Mouse (Mus musculus) frontal cortex, postnatal 10 days (tissue): Measurements from ENCODE around the gene Gm49510.

ENCODE experiments used
- DNase-seq, 2 experiments: peaks; one replicate each; pipeline ENCODE4 v3.0.0; 2022; ENCODE audit warnings: low spot score in 2 of 2, mixed read lengths in 1 of 2

Gm49510 gene

GRCm38 (mm10) chr15:78899409-78899739, at the start of gene Gm49510:
TSS of gene Gm49510 (plus strand) at chr15:78899667.
- DNase-seq, result no peak

GRCm38 (mm10) chr15:78850059-78850824, 49.2 kb upstream of the Gm49510 start:
- DNase-seq, result no peak

- no peak for DNase-seq
Observed at GRCm38 (mm10) chr15:78850944-78851343, 48.5 kb upstream of the Gm49510 start.

GRCm38 (mm10) chr15:78851505-78852153, 47.8 kb upstream of the Gm49510 start:
- peak; percentile 77 to 88 for DNase-seq

- DNase-seq, result no peak
Observed at GRCm38 (mm10) chr15:78855303-78855965, 44.0 kb upstream of the Gm49510 start, which contains the start of gene Lgals2. TSS of gene Lgals2 (minus strand) at chr15:78855529.

GRCm38 (mm10) chr15:78857009-78857408, 42.5 kb upstream of the Gm49510 start:
- DNase-seq, result peak in 1 of 2 experiments; percentile 53

GRCm38 (mm10) chr15:78859311-78859710, 40.2 kb upstream of the Gm49510 start:
- DNase-seq, result no peak

GRCm38 (mm10) chr15:78859714-78860113, 39.8 kb upstream of the Gm49510 start:
- no peak for DNase-seq

GRCm38 (mm10) chr15:78862280-78862679, 37.2 kb upstream of the Gm49510 start:
- DNase-seq, result no peak

GRCm38 (mm10) chr15:78863154-78863553, 36.3 kb upstream of the Gm49510 start:
- DNase-seq, result no peak

- no peak for DNase-seq
Observed at GRCm38 (mm10) chr15:78863852-78864253, 35.6 kb upstream of the Gm49510 start.

- DNase-seq, result peak in 1 of 2 experiments; percentile 48
Observed at GRCm38 (mm10) chr15:78868398-78868797, 31.1 kb upstream of the Gm49510 start.

GRCm38 (mm10) chr15:78868826-78869233, 30.6 kb upstream of the Gm49510 start:
- DNase-seq, result no peak

- DNase-seq, result peak in 1 of 2 experiments; percentile 51
Observed at GRCm38 (mm10) chr15:78869775-78870174, 29.7 kb upstream of the Gm49510 start.

- DNase-seq, result no peak
Observed at GRCm38 (mm10) chr15:78872021-78872608, 27.4 kb upstream of the Gm49510 start.

GRCm38 (mm10) chr15:78873803-78874435, 25.5 kb upstream of the Gm49510 start:
- no peak for DNase-seq

- no peak for DNase-seq
Observed at GRCm38 (mm10) chr15:78874989-78875388, 24.5 kb upstream of the Gm49510 start.

GRCm38 (mm10) chr15:78875537-78875936, 23.9 kb upstream of the Gm49510 start:
- DNase-seq, result no peak

GRCm38 (mm10) chr15:78876258-78876696, 23.2 kb upstream of the Gm49510 start:
- peak; percentile 77 to 82 for DNase-seq

GRCm38 (mm10) chr15:78876991-78877809, 22.3 kb upstream of the Gm49510 start, which contains the start of gene Gga1:
TSS of gene Gga1 (plus strand) at chr15:78877190.
- DNase-seq, result peak; percentile 94 to 95
